Mouse (Mus musculus): ENCODE data around the gene Gpr142. TPM values are rescaled to one million over a fixed set of nuclear protein-coding genes. Genes with fewer than 3 reads are reported as not detected.

Gpr142 gene
- not detected in 2 replicates for polyA plus RNA-seq (2014; fragmentation: Nextera tagmentation; extraction: Ambion mirVana)

DNA sequence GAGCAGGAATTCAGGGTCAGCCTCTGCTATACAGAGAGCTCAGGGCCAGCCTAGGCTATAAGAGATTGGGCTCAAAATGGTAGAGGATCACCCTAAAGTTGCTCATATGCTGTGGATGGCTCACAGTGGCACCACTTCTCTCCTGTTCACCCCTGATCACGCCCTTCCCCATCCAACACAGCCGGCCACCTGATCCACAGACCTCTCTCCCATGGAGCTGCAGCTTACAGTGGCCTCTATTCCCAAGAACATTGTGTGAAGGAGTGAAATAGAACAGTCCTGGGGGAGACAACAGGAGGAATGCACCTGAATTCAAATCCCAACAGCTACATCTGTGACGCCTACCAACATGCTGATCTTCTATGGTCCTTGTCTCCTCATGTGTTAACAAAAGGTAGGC, at the start of gene Gpr142:
TSS of gene Gpr142 (plus strand) at position 301 of the 400 bp plus-strand sequence.
- Histone ChIP-seq H3K27me3 (ENCODE audit: control insufficient read depth, insufficient read depth, low read length) (no peaks in the 10 kb centered on the region), H3K4me3 (ENCODE audit: low read depth, low read length) (no peak within 1 kb of the TSS), H3K36me3 (ENCODE audit: control insufficient read depth, insufficient read depth, low read length) (no peaks in the 10 kb centered on the region), H3K9ac (replicated peaks; ENCODE audit: low read depth, low read length) (no peak within 1 kb of the TSS), H3K27ac (ENCODE audit: low read depth, low read length) (no peak within 1 kb of the TSS), H3K4me1 (ENCODE audit: control insufficient read depth, insufficient read depth, low read length) (peaks cover 22% of the 10 kb centered on the region), H3K4me2 (ENCODE audit: low read depth, low read length) (no peak within 1 kb of the TSS), H3K9me3 (ENCODE audit: control insufficient read depth, low read length) (no peaks in the 10 kb centered on the region)
- 96% methylated on average over 3 of the region's 3 CpGs for WGBS
- no peak for ATAC-seq (ENCODE audit: low read depth)

DNA sequence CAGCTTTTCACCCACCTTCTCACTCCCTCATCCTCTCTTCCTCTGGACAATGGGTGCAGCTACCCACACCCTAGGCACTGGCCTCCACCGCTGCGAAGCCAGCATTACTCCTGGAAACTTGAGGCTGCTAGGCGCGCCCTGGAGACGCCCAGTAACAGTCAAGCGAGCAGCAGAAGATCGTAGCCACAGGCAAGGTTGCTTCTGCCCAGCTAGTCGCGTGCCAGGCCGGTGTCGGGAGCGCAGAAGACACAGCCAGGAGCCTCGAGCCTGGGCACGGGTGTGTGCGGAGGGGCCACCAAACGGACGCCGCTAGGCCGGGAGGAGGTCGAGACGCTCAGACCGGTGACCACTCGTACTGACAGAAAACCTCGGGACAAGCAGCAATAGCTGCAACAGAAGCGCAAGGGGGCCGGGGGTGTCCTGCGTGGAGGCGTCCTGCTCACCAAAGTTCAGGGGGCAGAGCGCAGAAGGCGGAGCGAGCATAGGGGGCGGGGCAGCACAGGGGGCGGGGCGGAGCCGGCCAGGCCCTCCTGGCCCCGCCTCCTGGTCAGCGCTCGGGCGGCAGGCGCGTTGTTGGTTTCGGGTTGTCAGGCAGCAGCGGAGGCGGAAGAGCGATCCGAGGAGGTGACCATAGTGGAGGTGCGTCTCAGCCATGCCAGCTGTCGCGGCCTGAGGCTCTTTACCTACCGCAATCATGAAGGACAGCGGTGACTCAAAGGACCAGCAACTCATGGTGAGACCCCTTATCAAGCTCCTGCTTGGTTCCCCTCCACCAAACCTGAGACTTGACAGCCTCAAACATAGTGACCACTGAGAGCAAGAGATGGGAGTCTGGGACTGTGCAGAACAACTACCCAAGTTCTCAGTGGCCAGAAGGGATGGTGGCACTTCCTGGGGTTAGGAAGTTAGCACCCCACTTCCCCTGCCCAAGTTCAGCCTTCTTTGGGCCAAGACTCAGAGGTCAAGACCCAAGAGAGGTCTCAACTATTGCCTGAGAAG, 33.6 kb upstream of the Gpr142 start, which contains the start of gene Kif19a:
TSS of gene Kif19a (plus strand) at position 569 of the 999 bp plus-strand sequence.
- Histone ChIP-seq H3K4me1 (ENCODE audit: control insufficient read depth, insufficient read depth, low read length) (no peaks in the 10 kb centered on the region), H3K4me2 (ENCODE audit: low read depth, low read length) (peak within 1 kb of the TSS; percentile 74), H3K27ac (ENCODE audit: low read depth, low read length) (no peak within 1 kb of the TSS), H3K4me3 (ENCODE audit: low read depth, low read length) (peak within 1 kb of the TSS; percentile 36), H3K27me3 (ENCODE audit: control insufficient read depth, insufficient read depth, low read length) (peaks cover 3% of the 10 kb centered on the region; the same call in 1 of the 2 replicates), H3K36me3 (ENCODE audit: control insufficient read depth, insufficient read depth, low read length) (no peaks in the 10 kb centered on the region), H3K9me3 (ENCODE audit: control insufficient read depth, low read length) (no peaks in the 10 kb centered on the region), H3K9ac (replicated peaks; ENCODE audit: low read depth, low read length) (no peak within 1 kb of the TSS; the same call in 1 of the 2 replicates)
- peak; percentile 34 for ATAC-seq (ENCODE audit: low read depth)
- 3% methylated on average over 49 of the region's 51 CpGs for WGBS

DNA sequence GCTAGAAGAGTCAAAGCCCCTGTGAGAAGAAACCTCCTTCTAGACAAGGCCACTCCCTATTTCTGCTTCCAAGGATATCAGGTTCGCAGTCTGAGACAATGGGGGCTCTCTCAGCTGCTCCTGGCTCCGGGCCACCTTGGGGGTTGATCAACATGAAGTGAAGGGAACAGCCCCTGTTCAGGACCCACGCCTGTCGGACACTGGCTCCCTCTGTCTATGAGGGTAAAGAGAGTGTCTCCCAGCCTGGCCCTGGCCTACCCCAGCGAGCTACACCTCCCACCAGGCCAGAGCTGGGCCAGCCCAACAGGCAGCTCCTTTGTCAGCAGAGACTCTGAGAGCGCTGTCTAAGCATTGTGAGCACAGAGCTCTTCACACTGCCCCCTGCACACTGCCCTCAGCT, 28.8 kb upstream of the Gpr142 start:
- no peaks in the 10 kb centered on the region for H3K4me1 ChIP-seq (ENCODE audit: control insufficient read depth, insufficient read depth, low read length)
- no peak overlapping the region for H3K4me3 ChIP-seq (ENCODE audit: low read depth, low read length)
- no peaks in the 10 kb centered on the region for H3K36me3 ChIP-seq (ENCODE audit: control insufficient read depth, insufficient read depth, low read length)
- 37% methylated on average over 6 of the region's 6 CpGs for WGBS
- H3K27ac ChIP-seq (ENCODE audit: low read depth, low read length): no peak overlapping the region
- no peaks in the 10 kb centered on the region for H3K9me3 ChIP-seq (ENCODE audit: control insufficient read depth, low read length)
- peak; percentile 58; the same call in 1 of the 2 replicates for ATAC-seq (ENCODE audit: low read depth)
- H3K4me2 ChIP-seq (ENCODE audit: low read depth, low read length): no peak overlapping the region
- no peak overlapping the region for H3K9ac ChIP-seq (replicated peaks; ENCODE audit: low read depth, low read length)
- H3K27me3 ChIP-seq (ENCODE audit: control insufficient read depth, insufficient read depth, low read length): peaks cover 3% of the 10 kb centered on the region; the same call in 1 of the 2 replicates

DNA sequence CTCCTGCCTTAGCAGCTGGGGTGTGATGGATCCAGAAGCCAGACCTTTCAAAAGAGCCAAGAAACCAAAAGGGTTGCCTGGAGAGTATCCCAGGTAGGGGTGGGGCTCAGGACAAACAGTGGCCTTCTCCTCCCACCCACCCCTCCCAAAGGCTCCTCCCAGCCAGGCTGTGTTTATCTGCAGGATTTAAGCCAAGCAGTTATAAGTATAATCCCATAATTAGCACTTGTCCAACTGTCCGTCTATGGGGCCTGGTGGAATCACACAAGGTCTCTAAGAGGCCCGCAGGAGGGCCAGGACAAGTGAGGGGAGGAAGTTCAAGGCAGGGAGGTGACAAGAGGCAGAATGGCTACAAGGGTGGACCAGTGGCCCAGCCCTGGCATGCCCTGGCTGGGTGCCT, 26.8 kb upstream of the Gpr142 start:
- H3K36me3 ChIP-seq (ENCODE audit: control insufficient read depth, insufficient read depth, low read length): no peaks in the 10 kb centered on the region
- no peak overlapping the region for H3K4me2 ChIP-seq (ENCODE audit: low read depth, low read length)
- ATAC-seq (ENCODE audit: low read depth): no peak
- no peak overlapping the region for H3K4me3 ChIP-seq (ENCODE audit: low read depth, low read length)
- no peak overlapping the region for H3K9ac ChIP-seq (replicated peaks; ENCODE audit: low read depth, low read length)
- no peaks in the 10 kb centered on the region for H3K9me3 ChIP-seq (ENCODE audit: control insufficient read depth, low read length)
- 87% methylated on average over 2 of the region's 2 CpGs for WGBS
- H3K27me3 ChIP-seq (ENCODE audit: control insufficient read depth, insufficient read depth, low read length): no peaks in the 10 kb centered on the region
- H3K4me1 ChIP-seq (ENCODE audit: control insufficient read depth, insufficient read depth, low read length): no peaks in the 10 kb centered on the region
- no peak overlapping the region for H3K27ac ChIP-seq (ENCODE audit: low read depth, low read length)

DNA sequence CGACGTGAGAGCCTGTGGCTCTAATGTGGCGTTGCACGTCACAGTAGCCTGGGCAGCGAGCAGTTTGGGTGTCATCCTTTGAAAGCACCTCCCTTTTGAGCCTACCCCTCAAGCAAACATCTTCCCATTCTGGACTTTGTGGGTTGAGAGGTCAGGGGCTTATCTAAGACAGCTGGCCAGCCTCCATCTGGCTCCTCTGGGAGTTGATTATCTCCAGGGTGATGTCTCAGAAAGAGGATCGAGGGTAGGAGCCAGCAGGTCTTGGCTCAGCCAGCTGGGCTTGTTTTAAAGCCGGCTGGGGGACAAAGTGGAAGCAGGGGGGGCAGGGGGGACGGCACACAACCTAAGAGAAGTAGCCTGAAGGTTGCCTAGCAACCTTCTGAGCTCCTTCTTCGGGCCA, 18.6 kb upstream of the Gpr142 start:
- WGBS: 47% methylated on average over 9 of the region's 9 CpGs
- no peak overlapping the region for H3K4me3 ChIP-seq (ENCODE audit: low read depth, low read length)

DNA sequence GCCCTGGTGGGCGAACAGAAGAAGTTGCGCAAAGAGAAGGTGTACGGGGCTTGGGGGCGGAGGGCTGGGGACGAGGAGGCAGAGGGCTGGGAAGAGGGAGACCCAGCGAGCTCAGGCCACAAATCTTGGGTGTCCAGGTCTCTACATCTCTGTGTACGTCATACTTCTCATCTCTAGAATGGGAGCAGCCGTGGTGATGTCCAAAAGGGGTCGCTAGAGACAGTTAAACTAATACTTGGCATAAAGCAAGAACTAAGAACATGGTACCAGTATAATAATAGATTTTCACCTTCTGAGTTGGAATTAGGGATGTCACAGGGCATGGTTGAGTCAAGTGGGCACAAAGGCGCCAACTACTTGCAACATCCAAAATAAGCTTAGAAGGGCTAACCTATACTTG, 12.8 kb upstream of the Gpr142 start:
- Histone ChIP-seq H3K4me2 (ENCODE audit: low read depth, low read length) (peak overlapping the region; percentile 47), H3K4me3 (ENCODE audit: low read depth, low read length) (peak overlapping the region; percentile 19; the same call in 1 of the 2 replicates), H3K36me3 (ENCODE audit: control insufficient read depth, insufficient read depth, low read length) (no peaks in the 10 kb centered on the region), H3K27me3 (ENCODE audit: control insufficient read depth, insufficient read depth, low read length) (peaks cover 3% of the 10 kb centered on the region; the same call in 1 of the 2 replicates), H3K9me3 (ENCODE audit: control insufficient read depth, low read length) (no peaks in the 10 kb centered on the region), H3K9ac (replicated peaks; ENCODE audit: low read depth, low read length) (peak overlapping the region; percentile 47), H3K4me1 (ENCODE audit: control insufficient read depth, insufficient read depth, low read length) (no peaks in the 10 kb centered on the region), H3K27ac (ENCODE audit: low read depth, low read length) (no peak overlapping the region)
- WGBS: 51% methylated on average over 10 of the region's 10 CpGs
- ATAC-seq (ENCODE audit: low read depth): no peak

More for the DNA sequence above, 18.6 kb upstream of the Gpr142 start:
- Histone ChIP-seq H3K4me1 (ENCODE audit: control insufficient read depth, insufficient read depth, low read length) (peaks cover 5% of the 10 kb centered on the region), H3K9me3 (ENCODE audit: control insufficient read depth, low read length) (no peaks in the 10 kb centered on the region), H3K4me2 (ENCODE audit: low read depth, low read length) (no peak overlapping the region), H3K36me3 (ENCODE audit: control insufficient read depth, insufficient read depth, low read length) (no peaks in the 10 kb centered on the region), H3K9ac (replicated peaks; ENCODE audit: low read depth, low read length) (no peak overlapping the region), H3K27me3 (ENCODE audit: control insufficient read depth, insufficient read depth, low read length) (no peaks in the 10 kb centered on the region), H3K27ac (ENCODE audit: low read depth, low read length) (no peak overlapping the region)
- no peak for ATAC-seq (ENCODE audit: low read depth)

DNA sequence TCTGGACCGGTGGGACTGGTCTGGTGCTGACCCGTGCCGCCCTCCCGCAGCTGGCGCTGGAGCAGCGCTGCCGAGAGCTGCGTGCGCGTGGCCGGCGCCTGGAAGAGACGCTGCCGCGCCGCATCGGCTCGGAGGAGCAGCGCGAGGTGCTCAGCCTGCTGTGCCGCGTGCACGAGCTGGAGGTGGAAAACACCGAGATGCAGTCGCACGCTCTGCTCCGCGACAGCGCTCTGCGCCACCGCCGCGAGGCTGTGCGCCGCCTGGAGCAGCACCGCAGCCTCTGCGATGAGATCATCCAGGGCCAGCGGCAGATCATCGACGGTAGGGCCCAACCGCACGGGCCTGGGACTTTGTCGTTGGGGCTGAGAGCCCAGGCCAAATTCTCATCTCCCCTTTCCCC, 12.4 kb upstream of the Gpr142 start:
- H3K4me3 ChIP-seq (ENCODE audit: low read depth, low read length): peak overlapping the region; percentile 19
- peak overlapping the region; percentile 47 for H3K4me2 ChIP-seq (ENCODE audit: low read depth, low read length)
- no peak overlapping the region for H3K27ac ChIP-seq (ENCODE audit: low read depth, low read length)
- H3K9ac ChIP-seq (replicated peaks; ENCODE audit: low read depth, low read length): peak overlapping the region; percentile 47
- ATAC-seq (ENCODE audit: low read depth): peak; percentile 57; the same call in 1 of the 2 replicates
- peaks cover 3% of the 10 kb centered on the region; the same call in 1 of the 2 replicates for H3K27me3 ChIP-seq (ENCODE audit: control insufficient read depth, insufficient read depth, low read length)
- no peaks in the 10 kb centered on the region for H3K36me3 ChIP-seq (ENCODE audit: control insufficient read depth, insufficient read depth, low read length)
- no peaks in the 10 kb centered on the region for H3K4me1 ChIP-seq (ENCODE audit: control insufficient read depth, insufficient read depth, low read length)
- no peaks in the 10 kb centered on the region for H3K9me3 ChIP-seq (ENCODE audit: control insufficient read depth, low read length)
- WGBS: 2% methylated on average over 43 of the region's 43 CpGs

DNA sequence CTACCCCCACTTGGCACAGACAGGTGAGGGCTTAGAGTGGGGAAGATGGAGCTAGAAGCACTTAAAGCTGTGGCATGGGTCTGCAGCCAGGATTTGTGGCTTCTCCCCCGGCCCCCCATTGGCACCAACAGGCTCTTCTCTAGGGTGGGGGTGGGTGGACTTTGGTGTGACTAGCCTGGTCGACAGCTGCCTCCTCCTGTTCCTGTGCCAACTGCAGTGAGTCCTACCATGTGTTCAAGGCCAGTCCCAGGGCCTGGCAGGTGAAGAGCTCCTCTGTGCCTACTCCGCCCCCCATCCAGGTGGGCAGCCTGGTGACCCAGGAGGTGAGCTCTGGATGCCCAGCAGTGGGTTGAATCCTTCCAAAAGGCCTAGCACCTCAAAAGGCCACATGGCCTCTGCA, 11.1 kb upstream of the Gpr142 start:
- Histone ChIP-seq H3K36me3 (ENCODE audit: control insufficient read depth, insufficient read depth, low read length) (no peaks in the 10 kb centered on the region), H3K4me1 (ENCODE audit: control insufficient read depth, insufficient read depth, low read length) (peaks cover 7% of the 10 kb centered on the region), H3K9me3 (ENCODE audit: control insufficient read depth, low read length) (no peaks in the 10 kb centered on the region), H3K4me2 (ENCODE audit: low read depth, low read length) (no peak overlapping the region), H3K9ac (replicated peaks; ENCODE audit: low read depth, low read length) (no peak overlapping the region), H3K27me3 (ENCODE audit: control insufficient read depth, insufficient read depth, low read length) (peaks cover 3% of the 10 kb centered on the region; the same call in 1 of the 2 replicates), H3K27ac (ENCODE audit: low read depth, low read length) (no peak overlapping the region), H3K4me3 (ENCODE audit: low read depth, low read length) (no peak overlapping the region)
- 80% methylated on average over 3 of the region's 3 CpGs for WGBS
- ATAC-seq (ENCODE audit: low read depth): no peak
